Mouse (Mus musculus): ENCODE data around the gene Hypk. TPM values are rescaled to one million over a fixed set of nuclear protein-coding genes. Genes with fewer than 3 reads are reported as not detected.
"Not testable (repeated sequence)": the region's sequence is repeated elsewhere in the genome, so short reads cannot be mapped to it uniquely, and the experiment has no call there.

Hypk gene
- polyA plus RNA-seq, 1 experiment: 11.8 TPM

DNA sequence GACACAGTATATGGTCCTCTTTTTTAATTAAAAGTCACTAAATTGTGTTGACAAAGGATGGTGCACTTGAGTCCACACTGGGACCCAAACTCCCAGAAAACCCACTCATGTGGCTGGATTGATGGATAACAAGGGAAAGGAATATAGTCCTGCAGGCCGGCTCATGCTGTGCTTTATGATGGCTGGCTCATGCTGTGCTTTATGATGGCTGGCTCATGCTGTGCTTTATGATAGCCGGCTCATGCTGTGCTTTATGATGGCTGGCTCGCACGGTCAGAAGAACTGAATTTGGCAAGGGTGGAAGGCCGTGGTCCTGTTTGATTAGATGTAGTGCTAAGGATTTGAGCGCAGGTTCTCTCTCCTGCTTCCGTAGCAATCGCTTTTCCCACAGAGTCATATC, 30.5 kb downstream of the Hypk start:
- TF ChIP-seq MAX (IDR thresholded peaks at IDR 0.05) (no peak), CTCF (IDR thresholded peaks at IDR 0.05; ENCODE audit: control insufficient read depth, insufficient read depth, insufficient read length) (no peak), USF1 (IDR thresholded peaks at IDR 0.05; ENCODE audit: low read depth) (no peak), FOSL1 (IDR thresholded peaks at IDR 0.05; ENCODE audit: insufficient read depth, low read length, poor library complexity, severe bottlenecking) (no peak), MYOG (IDR thresholded peaks at IDR 0.05; ENCODE audit: control insufficient read depth, extremely low read depth, insufficient read length) (no peak), CEBPB (IDR thresholded peaks at IDR 0.05; ENCODE audit: low read depth) (no peak), MYOD1 (IDR thresholded peaks at IDR 0.05; ENCODE audit: control insufficient read depth, insufficient read length, low read depth) (no peak)
- no peak overlapping the region for H3K4me3 ChIP-seq (ENCODE audit: insufficient read depth, poor library complexity, severe bottlenecking)
- no peaks in the 10 kb centered on the region for H3K27me3 ChIP-seq (ENCODE audit: control insufficient read depth, insufficient read depth, insufficient read length)
- H3ac ChIP-seq (ENCODE audit: control insufficient read depth, insufficient read length, low read depth): no peak overlapping the region
- no peaks in the 10 kb centered on the region for H3K79me3 ChIP-seq (ENCODE audit: low read depth)
- no peaks in the 10 kb centered on the region for H3K79me2 ChIP-seq (ENCODE audit: control insufficient read depth, insufficient read depth)
- no peaks in the 10 kb centered on the region for H3K36me3 ChIP-seq (ENCODE audit: control insufficient read depth, insufficient read depth)

DNA sequence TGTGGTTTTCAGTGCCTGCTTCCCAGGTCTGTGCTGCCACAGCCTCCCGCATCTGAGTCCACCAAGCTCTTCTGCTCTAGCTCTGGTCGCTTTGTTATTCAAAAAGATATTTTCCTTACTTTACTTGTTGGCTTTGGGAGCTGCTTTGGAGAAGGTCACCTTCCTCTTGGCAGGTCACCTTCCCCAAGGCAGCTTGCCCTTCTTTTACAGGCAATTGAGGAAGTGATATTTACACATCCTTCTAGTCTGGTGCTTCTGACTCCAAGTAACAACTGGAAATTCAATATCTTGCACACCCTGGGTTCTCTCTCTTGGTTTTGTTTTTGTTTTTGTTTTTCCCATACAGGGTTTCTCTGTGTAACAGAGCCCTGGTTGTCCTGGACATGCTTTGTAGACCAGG, 31.3 kb downstream of the Hypk start:
- H3K27me3 ChIP-seq (ENCODE audit: control insufficient read depth, insufficient read depth, insufficient read length); H3K79me2 ChIP-seq (ENCODE audit: control insufficient read depth, insufficient read depth); H3K79me3 ChIP-seq (ENCODE audit: low read depth); H3K4me3 ChIP-seq (ENCODE audit: insufficient read depth, poor library complexity, severe bottlenecking); H3K36me3 ChIP-seq (ENCODE audit: control insufficient read depth, insufficient read depth); H3ac ChIP-seq (ENCODE audit: control insufficient read depth, insufficient read length, low read depth): not testable (repeated sequence)

DNA sequence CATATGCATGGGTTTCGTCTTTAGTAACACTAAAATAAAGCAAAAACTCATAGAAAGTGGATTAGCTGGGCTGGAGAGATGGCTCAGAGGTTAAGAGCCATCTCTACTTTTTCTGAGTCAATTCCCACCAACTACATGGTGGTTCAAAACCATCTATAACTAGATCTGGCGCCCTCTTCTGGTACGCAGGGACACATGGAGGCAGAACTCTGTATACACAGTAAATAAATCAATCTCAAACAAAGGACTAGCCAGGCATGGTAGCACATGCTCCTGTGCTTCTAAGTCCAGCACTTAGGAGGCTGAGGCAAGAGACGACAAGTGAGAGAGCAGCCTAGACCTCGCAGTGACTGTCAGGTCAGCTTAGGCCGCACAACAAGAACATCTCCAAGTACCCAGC, 48.5 kb downstream of the Hypk start:
- not testable (repeated sequence) for H3ac ChIP-seq (ENCODE audit: control insufficient read depth, insufficient read length, low read depth); H3K4me3 ChIP-seq (ENCODE audit: insufficient read depth, poor library complexity, severe bottlenecking); H3K79me3 ChIP-seq (ENCODE audit: low read depth); H3K27me3 ChIP-seq (ENCODE audit: control insufficient read depth, insufficient read depth, insufficient read length); H3K36me3 ChIP-seq (ENCODE audit: control insufficient read depth, insufficient read depth)
- H3K79me2 ChIP-seq (ENCODE audit: control insufficient read depth, insufficient read depth): peaks cover 16% of the 10 kb centered on the region

DNA sequence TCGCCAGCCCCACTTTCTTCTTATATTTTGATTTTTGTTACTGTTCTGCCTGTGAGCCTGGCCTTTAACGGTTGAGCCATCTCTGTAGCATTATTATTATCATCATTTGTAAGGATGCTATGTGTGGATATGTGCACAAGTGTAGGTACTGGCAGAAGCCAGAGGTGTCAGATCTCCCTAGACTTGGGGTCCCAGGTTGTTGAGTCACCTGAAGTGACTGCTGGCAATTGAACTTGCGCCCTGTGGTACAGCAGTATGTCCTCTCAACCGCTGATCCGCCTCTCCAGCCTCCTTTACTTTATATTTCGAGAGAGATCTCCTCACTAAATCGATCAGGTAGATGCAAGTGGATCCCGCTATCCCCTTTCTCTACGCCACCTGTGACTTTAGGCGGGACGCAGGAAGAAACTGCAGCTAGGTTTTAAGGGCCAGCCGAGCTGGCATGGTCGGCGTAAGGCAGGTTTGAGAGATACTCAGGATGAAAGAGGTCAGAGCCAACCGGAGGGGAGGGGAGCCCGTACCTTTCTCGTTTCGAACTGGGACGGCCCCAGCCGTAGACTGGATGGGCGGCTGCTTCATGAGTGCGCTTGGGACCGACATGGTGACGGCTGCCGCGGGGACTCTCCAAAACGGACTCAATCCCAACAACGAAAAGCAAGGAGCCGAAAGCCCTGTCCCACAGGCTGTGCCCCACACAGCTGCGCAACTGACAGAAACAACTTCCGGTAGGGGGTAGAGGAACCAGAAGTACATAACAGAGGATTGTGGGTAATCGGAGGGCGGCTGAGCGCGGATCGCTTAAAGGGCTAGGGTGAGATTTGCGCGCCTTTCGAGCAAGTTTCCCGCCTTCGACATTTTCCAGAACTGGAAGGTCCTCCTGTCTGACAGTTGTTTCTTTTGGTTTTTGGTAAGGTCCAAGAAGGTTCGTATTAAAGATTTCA, 53.1 kb downstream of the Hypk start, which contains the start of the genes Mfap1a and Wdr76:
Mfap1a (minus strand) TSS at position 724 of the 941 bp plus-strand sequence.
Wdr76 (plus strand) TSS at position 782 of the 941 bp plus-strand sequence.
- H3ac ChIP-seq (ENCODE audit: control insufficient read depth, insufficient read length, low read depth): peak within 1 kb of the TSS; percentile 44
- H3K36me3 ChIP-seq (ENCODE audit: control insufficient read depth, insufficient read depth): peaks cover 10% of the 10 kb centered on the region
- H3K27me3 ChIP-seq (ENCODE audit: control insufficient read depth, insufficient read depth, insufficient read length): not testable (repeated sequence)
- peak within 1 kb of the TSS; percentile 85 for H3K4me3 ChIP-seq (ENCODE audit: insufficient read depth, poor library complexity, severe bottlenecking)
- peak; percentile 38 for TF ChIP-seq MAX (IDR thresholded peaks at IDR 0.05)
- H3K79me3 ChIP-seq (ENCODE audit: low read depth): peaks cover 26% of the 10 kb centered on the region
- H3K79me2 ChIP-seq (ENCODE audit: control insufficient read depth, insufficient read depth): peaks cover 61% of the 10 kb centered on the region

DNA sequence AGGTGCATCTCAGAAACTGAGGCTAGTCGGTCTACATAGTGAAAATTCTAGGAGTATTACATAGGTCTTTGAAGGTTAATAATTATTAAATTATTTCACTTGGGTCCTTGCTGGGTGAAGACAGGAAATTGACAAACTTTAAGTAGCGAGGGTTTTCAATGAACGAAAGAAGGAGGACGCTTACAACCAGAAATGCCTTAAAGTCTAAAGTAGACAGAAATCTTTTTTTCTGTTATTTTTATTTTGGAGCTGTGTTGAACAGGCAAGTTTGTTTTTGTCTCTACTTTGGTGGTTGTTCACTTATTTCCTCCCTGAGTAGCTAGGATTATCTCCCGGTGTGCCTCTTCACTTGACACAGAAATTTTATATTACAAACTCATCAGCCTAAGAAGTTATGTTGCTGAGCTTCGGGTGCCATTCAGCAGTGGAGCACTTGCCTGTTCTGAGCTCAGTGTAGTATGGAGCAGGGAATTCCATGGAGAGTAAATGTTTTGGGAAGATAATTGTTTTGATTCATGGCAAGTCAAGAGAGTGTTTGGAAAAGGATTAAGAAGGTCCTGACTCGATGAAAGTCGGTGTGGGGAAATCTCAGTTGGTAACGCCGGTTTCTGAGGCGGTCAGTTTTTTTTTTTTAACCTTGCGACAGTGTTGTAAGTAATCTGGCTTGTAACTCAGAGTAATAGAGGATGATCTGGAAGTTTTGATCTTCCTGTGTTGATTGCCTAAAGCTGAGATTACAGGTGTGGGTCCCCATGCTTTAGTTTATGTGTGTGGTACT, 54.3 kb downstream of the Hypk start:
- peak overlapping the region; percentile 85 for H3K4me3 ChIP-seq (ENCODE audit: insufficient read depth, poor library complexity, severe bottlenecking)
- peaks cover 63% of the 10 kb centered on the region for H3K79me2 ChIP-seq (ENCODE audit: control insufficient read depth, insufficient read depth)
- H3K79me3 ChIP-seq (ENCODE audit: low read depth): peaks cover 30% of the 10 kb centered on the region
- H3ac ChIP-seq (ENCODE audit: control insufficient read depth, insufficient read length, low read depth): peak overlapping the region; percentile 40
- H3K36me3 ChIP-seq (ENCODE audit: control insufficient read depth, insufficient read depth): peaks cover 13% of the 10 kb centered on the region
- no peaks in the 10 kb centered on the region for H3K27me3 ChIP-seq (ENCODE audit: control insufficient read depth, insufficient read depth, insufficient read length)
- no peak for TF ChIP-seq USF1 (IDR thresholded peaks at IDR 0.05; ENCODE audit: low read depth)
- no peak for TF ChIP-seq CTCF (IDR thresholded peaks at IDR 0.05; ENCODE audit: control insufficient read depth, insufficient read depth, insufficient read length)
- TF ChIP-seq CEBPB (IDR thresholded peaks at IDR 0.05; ENCODE audit: low read depth): no peak
- no peak for TF ChIP-seq MYOD1 (IDR thresholded peaks at IDR 0.05; ENCODE audit: control insufficient read depth, insufficient read length, low read depth)
- no peak for TF ChIP-seq FOSL1 (IDR thresholded peaks at IDR 0.05; ENCODE audit: insufficient read depth, low read length, poor library complexity, severe bottlenecking)
- no peak for TF ChIP-seq MAX (IDR thresholded peaks at IDR 0.05)
- no peak for TF ChIP-seq MYOG (IDR thresholded peaks at IDR 0.05; ENCODE audit: control insufficient read depth, extremely low read depth, insufficient read length)

DNA sequence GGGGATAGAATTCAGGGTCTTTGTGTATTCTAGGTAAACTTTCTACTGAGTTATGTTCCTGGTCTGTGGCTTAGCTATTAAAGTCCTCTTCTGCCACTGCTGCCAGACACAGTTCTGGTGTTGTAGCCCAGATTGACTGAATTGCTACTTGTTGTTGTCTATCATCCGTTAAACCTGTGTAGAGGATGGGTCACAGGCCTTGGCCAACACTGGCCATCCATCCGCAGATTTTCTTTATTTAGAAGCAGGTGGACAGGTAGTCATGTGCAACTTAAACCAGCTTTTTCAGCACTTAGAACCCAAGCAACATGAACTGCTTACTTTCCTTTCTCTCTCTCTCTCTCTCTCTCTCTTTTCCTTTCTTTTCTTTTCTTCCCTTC, 54.9 kb downstream of the Hypk start:
- peaks cover 32% of the 10 kb centered on the region for H3K79me3 ChIP-seq (ENCODE audit: low read depth)
- peaks cover 63% of the 10 kb centered on the region for H3K79me2 ChIP-seq (ENCODE audit: control insufficient read depth, insufficient read depth)
- peaks cover 13% of the 10 kb centered on the region for H3K36me3 ChIP-seq (ENCODE audit: control insufficient read depth, insufficient read depth)
- H3K4me3 ChIP-seq (ENCODE audit: insufficient read depth, poor library complexity, severe bottlenecking): peak overlapping the region; percentile 85
- H3ac ChIP-seq (ENCODE audit: control insufficient read depth, insufficient read length, low read depth): peak overlapping the region; percentile 18
- no peaks in the 10 kb centered on the region for H3K27me3 ChIP-seq (ENCODE audit: control insufficient read depth, insufficient read depth, insufficient read length)
- TF ChIP-seq CEBPB (IDR thresholded peaks at IDR 0.05; ENCODE audit: low read depth) (no peak), FOSL1 (IDR thresholded peaks at IDR 0.05; ENCODE audit: insufficient read depth, low read length, poor library complexity, severe bottlenecking) (no peak), MYOD1 (IDR thresholded peaks at IDR 0.05; ENCODE audit: control insufficient read depth, insufficient read length, low read depth) (no peak), CTCF (IDR thresholded peaks at IDR 0.05; ENCODE audit: control insufficient read depth, insufficient read depth, insufficient read length) (no peak), USF1 (IDR thresholded peaks at IDR 0.05; ENCODE audit: low read depth) (no peak), MYOG (IDR thresholded peaks at IDR 0.05; ENCODE audit: control insufficient read depth, extremely low read depth, insufficient read length) (no peak), MAX (IDR thresholded peaks at IDR 0.05) (no peak)

Small RNAs within 50 kb of the gene (microRNA-seq; reads per million reads assigned to microRNA genes)
- gene Gm22953 (ENCODE audit: borderline microRNAs expressed): not detected

Other genes with a start within 250 kb of the Hypk start
- 13.3 TPM for gene Trp53bp1, start 181.9 kb upstream of the Hypk start, polyA plus RNA-seq (2012; fragmentation: generic; extraction: Trizol)
- 23.9 TPM for gene Map1a, start 163.7 kb upstream of the Hypk start, polyA plus RNA-seq (2012; fragmentation: generic; extraction: Trizol)
- gene Ppip5k1, start 97.9 kb upstream of the Hypk start, polyA plus RNA-seq (2012; fragmentation: generic; extraction: Trizol): 5.8 TPM
- gene Ckmt1, start 95.6 kb upstream of the Hypk start, polyA plus RNA-seq (2012; fragmentation: generic; extraction: Trizol): 0.23 TPM
- gene Strc, start 66.1 kb upstream of the Hypk start, polyA plus RNA-seq (2012; fragmentation: generic; extraction: Trizol): not detected
- 214 TPM for gene Pdia3, start 39.5 kb upstream of the Hypk start, polyA plus RNA-seq (2012; fragmentation: generic; extraction: Trizol)
- gene Catsper2, start 39.5 kb upstream of the Hypk start, polyA plus RNA-seq (2012; fragmentation: generic; extraction: Trizol): 0.92 TPM
- gene Ell3, start 9.0 kb upstream of the Hypk start, polyA plus RNA-seq (2012; fragmentation: generic; extraction: Trizol): 0.16 TPM
- gene Serf2, start 4.1 kb upstream of the Hypk start, polyA plus RNA-seq (2012; fragmentation: generic; extraction: Trizol): 714 TPM
- 0.20 TPM for gene Serinc4, start 3.5 kb downstream of the Hypk start, polyA plus RNA-seq (2012; fragmentation: generic; extraction: Trizol)
- 8.8 TPM for gene Mfap1b, start 20.8 kb downstream of the Hypk start, polyA plus RNA-seq (2012; fragmentation: generic; extraction: Trizol)
- gene Mfap1a, start 53.4 kb downstream of the Hypk start, polyA plus RNA-seq (2012; fragmentation: generic; extraction: Trizol): 6.3 TPM
- 4.8 TPM for gene Wdr76, start 53.4 kb downstream of the Hypk start, polyA plus RNA-seq (2012; fragmentation: generic; extraction: Trizol)

Measured in C2C12 (cell line).